Mouse (Mus musculus) brain, embryonic 14.5 days (tissue): ENCODE data around the gene Tomm6.

Source experiments
- CTCF ChIP-seq: fragments of 200-500 bp; IDR thresholded peaks from 2 replicates; pipeline ENCODE4 v1.5.1; 2012; ENCODE audit warnings: inconsistent platforms, mild to moderate bottlenecking, moderate library complexity, borderline replicate concordance; ENCODE audit not compliant: insufficient read depth, insufficient read length; ENCODE audit errors: extremely low read depth
- POLR2A ChIP-seq: fragments of 200-500 bp; IDR thresholded peaks from 2 replicates; pipeline ENCODE4 v1.6.1; 2012; ENCODE audit warnings: mild to moderate bottlenecking, inconsistent platforms, borderline replicate concordance; ENCODE audit not compliant: poor library complexity, insufficient read depth, insufficient read length, severe bottlenecking; ENCODE audit errors: extremely low read depth

DNA sequence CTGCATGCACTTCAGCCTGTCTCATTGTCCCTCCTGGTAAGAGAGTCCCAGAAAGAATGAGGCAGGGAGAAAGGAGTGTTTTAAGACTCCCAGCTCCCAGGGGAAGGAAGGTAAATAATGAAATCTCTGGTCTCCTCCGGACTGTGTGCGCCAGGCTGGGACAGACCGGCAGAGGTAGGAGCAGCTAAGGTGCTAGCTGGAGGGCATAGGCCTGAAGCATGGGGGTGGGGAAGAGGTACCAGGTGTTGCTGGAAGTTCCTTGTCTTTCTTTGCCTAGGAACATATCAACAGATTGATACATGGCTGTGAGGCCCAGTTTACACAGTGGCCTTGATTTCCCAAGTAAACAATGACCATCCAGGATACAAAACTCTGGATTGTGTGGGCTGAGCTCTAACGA lies 20.8 kb upstream of the Tomm6 start:
- TF ChIP-seq CTCF (no peak), POLR2A (no peak)
